Mouse (Mus musculus) heart, postnatal 0 days (tissue): ENCODE results near the gene Pola1.

Source experiments
- CTCF ChIP-seq: IDR thresholded peaks from 2 replicates; pipeline ENCODE4 v1.5.1; 2016; ENCODE audit warnings: antibody characterized with exemption, control low read depth, low read depth
- EP300 ChIP-seq: IDR thresholded peaks from 2 replicates; pipeline ENCODE4 v1.6.1; 2016; ENCODE audit warnings: antibody characterized with exemption, low read depth

DNA sequence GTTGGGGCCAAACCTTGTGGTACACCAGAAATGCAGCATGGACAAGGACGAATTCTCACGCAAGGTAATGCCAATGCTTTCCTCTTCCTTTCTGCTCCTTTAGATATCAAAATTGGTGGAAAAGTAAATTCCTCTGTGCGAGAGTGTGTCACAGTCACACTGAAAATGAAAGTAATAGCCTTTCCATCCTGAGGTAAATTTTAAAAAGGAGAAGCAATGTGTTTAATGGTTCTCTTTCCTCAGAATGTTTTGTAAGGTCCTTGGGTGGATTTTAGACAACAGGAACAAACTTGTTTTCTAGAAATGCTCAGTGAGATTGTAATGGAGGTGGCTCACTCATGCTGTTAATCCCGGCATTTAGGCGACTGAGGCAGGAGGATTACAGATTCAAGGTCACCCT, 23.2 kb upstream of the Pola1 start:
- no peak for TF ChIP-seq CTCF
- no peak for TF ChIP-seq EP300
